Mouse (Mus musculus): ENCODE results near the gene Gm20388. TPM values are rescaled to one million over a fixed set of nuclear protein-coding genes. Genes with fewer than 3 reads are reported as not detected.

Gene Gm20388
- polyA plus RNA-seq, 1 experiment from 2014 or later: not detected

DNA sequence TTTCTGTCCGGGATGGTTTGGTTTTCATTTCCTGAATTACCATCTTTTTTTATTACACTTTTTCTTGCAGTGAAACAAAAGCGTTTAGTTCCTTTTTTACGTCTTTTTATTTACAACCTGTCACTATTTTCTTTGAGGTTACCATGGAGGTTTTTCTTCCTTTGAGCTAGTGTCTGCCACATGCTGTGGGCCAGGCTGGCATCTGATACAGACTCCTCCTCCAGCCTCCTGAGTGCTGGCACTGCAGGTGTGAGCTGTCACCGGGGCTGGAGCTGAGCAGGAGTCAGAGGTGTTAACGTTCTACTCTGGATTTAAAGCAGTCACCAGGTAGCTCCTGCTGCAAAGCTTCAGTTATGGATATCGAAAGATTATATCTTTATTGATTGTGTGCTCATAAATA, 2962.5 kb downstream of the Gm20388 start:
- 44% methylated on average over 6 of the region's 6 CpGs for WGBS (ENCODE audit: insufficient replicate concordance)
- no peak overlapping the region for H3K4me2 ChIP-seq
- DNase-seq: no peak
- 0 out of 2 replicates have a peak, but pooled peaks cover 2% of the 10 kb centered on the region for H3K27me3 ChIP-seq
- no peak for ATAC-seq (ENCODE audit: low read depth)
- no peak overlapping the region for H3K9ac ChIP-seq
- no peak overlapping the region for H3K4me3 ChIP-seq (replicated peaks)
- no peaks in the 10 kb centered on the region for H3K36me3 ChIP-seq
- peaks cover 22% of the 10 kb centered on the region for H3K4me1 ChIP-seq (replicated peaks)
- no peaks in the 10 kb centered on the region for H3K9me3 ChIP-seq (replicated peaks)
- no peak overlapping the region for H3K27ac ChIP-seq

DNA sequence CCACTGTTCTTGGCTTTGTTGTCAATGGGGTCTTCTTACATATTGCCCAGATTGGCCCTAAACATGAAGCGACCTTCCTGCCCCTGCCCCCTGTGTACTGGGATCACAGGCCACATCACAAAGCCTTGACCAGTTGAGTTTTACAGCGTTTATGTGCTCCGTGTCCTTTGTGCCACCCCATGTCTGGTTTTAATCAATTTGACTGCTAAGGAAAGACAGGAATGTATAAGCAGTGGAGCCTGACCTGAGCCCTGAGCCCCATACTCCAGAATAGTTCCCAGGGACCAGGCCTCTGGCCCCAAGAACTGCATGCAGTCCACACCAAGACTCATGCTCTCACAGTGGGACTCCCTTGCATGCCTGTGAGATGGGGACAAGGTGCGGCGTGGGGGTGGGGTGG, 2964.5 kb downstream of the Gm20388 start:
- Histone ChIP-seq H3K36me3 (no peaks in the 10 kb centered on the region), H3K27ac (no peak overlapping the region), H3K4me1 (replicated peaks) (peaks cover 17% of the 10 kb centered on the region), H3K4me3 (replicated peaks) (no peak overlapping the region), H3K9ac (no peak overlapping the region), H3K27me3 (no peaks in the 10 kb centered on the region), H3K4me2 (no peak overlapping the region), H3K9me3 (replicated peaks) (no peaks in the 10 kb centered on the region)
- ATAC-seq (ENCODE audit: low read depth): no peak
- DNase-seq: no peak
- 78% methylated on average over 5 of the region's 5 CpGs for WGBS (ENCODE audit: insufficient replicate concordance)

DNA sequence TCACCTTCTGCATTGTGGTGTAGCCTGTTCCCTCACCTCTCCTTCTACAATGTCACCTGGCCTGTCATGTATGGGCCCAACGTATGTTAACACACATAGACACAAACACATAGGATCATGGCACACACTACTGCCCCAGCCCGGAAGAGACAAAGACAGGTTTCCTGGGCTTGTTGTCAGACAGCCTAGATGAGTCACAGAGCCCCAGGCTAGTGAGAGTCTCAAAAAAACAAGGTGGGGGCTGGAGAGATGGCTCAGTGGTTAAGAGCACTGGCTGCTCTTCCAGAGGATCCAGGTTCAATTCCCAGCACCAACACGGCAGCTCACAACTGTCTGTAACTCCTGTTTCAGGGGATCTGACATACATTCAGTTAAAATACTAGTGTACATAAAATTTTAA, 2967.6 kb downstream of the Gm20388 start:
- ATAC-seq (ENCODE audit: low read depth): no peak

DNA sequence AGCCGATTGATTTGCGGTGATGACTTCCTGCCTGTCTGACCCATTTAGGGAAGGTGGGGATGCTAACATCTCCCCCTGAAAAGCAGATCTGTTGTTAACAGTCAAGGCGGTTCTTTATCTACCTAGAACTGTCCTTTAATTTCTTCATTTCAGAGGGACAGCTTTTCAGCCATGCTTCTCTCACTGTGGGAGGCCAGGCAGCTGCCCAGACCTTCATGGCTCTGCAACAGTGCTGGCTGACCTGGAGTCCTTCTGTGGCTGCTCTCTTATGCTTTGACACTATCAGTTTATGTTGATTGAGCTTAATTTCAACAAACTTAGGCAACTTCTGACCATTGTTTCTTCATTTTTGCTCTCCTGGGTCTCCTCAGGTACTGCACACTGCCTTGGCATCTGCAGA, 2969.7 kb downstream of the Gm20388 start:
- 61% methylated on average over 3 of the region's 3 CpGs for WGBS (ENCODE audit: insufficient replicate concordance)
- DNase-seq: no peak
- Histone ChIP-seq H3K27ac (no peak overlapping the region), H3K9me3 (replicated peaks) (no peaks in the 10 kb centered on the region), H3K36me3 (peaks cover 35% of the 10 kb centered on the region), H3K27me3 (no peaks in the 10 kb centered on the region), H3K4me3 (replicated peaks) (no peak overlapping the region), H3K4me2 (no peak overlapping the region), H3K9ac (no peak overlapping the region), H3K4me1 (replicated peaks) (no peaks in the 10 kb centered on the region)
- no peak for ATAC-seq (ENCODE audit: low read depth)

More for the DNA sequence above, 2967.6 kb downstream of the Gm20388 start:
- Histone ChIP-seq H3K27me3 (no peaks in the 10 kb centered on the region), H3K9ac (no peak overlapping the region), H3K4me3 (replicated peaks) (no peak overlapping the region), H3K9me3 (replicated peaks) (no peaks in the 10 kb centered on the region), H3K27ac (no peak overlapping the region), H3K4me2 (no peak overlapping the region), H3K4me1 (replicated peaks) (no peaks in the 10 kb centered on the region), H3K36me3 (peaks cover 15% of the 10 kb centered on the region)
- no peak for DNase-seq
- 64% methylated on average over 3 of the region's 3 CpGs for WGBS (ENCODE audit: insufficient replicate concordance)

DNA sequence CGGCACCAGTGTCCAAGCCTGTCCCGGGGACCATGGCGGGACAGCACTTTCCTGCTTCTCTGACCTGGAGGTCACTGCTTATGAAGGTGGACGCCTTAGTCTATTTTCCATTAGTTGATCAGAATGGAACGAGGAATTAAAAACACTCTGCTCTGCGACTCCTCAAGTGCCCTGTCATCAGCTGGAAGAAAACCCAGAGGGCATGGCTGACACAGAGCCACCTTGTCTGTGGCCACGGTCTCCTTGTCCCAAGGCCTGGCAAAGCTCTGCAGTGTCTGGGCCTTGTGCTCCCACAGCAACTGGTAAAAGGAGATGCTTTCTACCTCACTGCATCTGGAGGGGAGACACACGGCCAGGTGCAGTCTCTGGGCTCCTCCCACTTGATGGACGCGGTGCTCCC, 2973.0 kb downstream of the Gm20388 start:
- Histone ChIP-seq H3K4me3 (replicated peaks) (no peak overlapping the region), H3K4me2 (no peak overlapping the region), H3K9me3 (replicated peaks) (no peaks in the 10 kb centered on the region), H3K27me3 (no peaks in the 10 kb centered on the region), H3K36me3 (peaks cover 68% of the 10 kb centered on the region), H3K27ac (no peak overlapping the region), H3K4me1 (replicated peaks) (no peaks in the 10 kb centered on the region), H3K9ac (no peak overlapping the region)
- 88% methylated on average over 10 of the region's 10 CpGs for WGBS (ENCODE audit: insufficient replicate concordance)
- ATAC-seq (ENCODE audit: low read depth) (no peak), DNase-seq (no peak)

DNA sequence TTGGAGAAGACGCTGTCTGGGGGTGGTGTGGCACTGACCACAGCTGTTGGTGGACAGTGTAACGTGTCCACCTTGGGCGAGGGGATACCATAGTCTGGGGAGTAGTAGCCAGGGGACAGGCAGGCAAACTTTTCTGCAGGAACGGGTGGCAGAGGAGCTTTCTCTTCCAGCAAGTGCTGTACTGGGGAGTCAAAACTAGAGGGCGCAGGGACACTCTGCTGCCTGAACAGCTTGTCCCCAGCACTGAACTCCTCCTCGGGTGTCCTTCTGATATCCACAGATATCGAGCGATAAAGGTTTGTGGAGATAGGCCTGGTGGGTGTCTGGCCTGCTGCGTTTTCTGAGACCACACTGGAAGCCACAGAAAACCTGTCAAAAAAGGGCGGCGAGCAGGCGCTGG, 2980.8 kb downstream of the Gm20388 start:
- no peak overlapping the region for H3K4me2 ChIP-seq
- H3K9me3 ChIP-seq (replicated peaks): no peaks in the 10 kb centered on the region
- peaks cover 99% of the 10 kb centered on the region for H3K36me3 ChIP-seq
- H3K27me3 ChIP-seq: no peaks in the 10 kb centered on the region
- WGBS (ENCODE audit: insufficient replicate concordance): 80% methylated on average over 12 of the region's 12 CpGs
- H3K27ac ChIP-seq: no peak overlapping the region
- H3K9ac ChIP-seq: no peak overlapping the region
- no peak for ATAC-seq (ENCODE audit: low read depth)
- H3K4me3 ChIP-seq (replicated peaks): no peak overlapping the region
- H3K4me1 ChIP-seq (replicated peaks): no peaks in the 10 kb centered on the region
- no peak for DNase-seq

DNA sequence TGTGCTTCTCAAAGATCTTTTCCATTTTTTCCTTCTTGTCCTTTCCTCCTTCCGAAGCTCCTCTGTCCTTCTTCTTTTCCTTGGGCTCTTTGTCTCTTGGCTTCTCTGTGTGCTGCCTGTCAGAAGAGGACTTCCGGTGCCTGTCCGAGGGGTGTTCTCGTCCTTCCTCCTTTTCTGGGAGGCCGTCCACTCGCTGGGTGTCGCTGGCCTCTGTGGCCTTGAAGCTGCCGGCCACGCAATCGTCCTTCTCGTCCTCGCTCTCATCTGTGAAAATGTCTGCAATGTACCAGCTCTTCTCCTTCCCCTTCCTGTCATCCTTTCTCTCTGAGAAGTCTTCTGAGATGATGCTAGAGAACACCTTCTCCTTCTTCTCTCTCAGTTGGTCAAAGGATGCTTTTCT, 2982.8 kb downstream of the Gm20388 start:
- no peak overlapping the region for H3K9ac ChIP-seq
- H3K4me2 ChIP-seq: no peak overlapping the region
- ATAC-seq (ENCODE audit: low read depth): no peak
- H3K4me1 ChIP-seq (replicated peaks): peaks cover 2% of the 10 kb centered on the region
- no peak overlapping the region for H3K4me3 ChIP-seq (replicated peaks)
- WGBS (ENCODE audit: insufficient replicate concordance): 81% methylated on average over 12 of the region's 12 CpGs
- H3K36me3 ChIP-seq: peaks cover 99% of the 10 kb centered on the region
- no peak overlapping the region for H3K27ac ChIP-seq
- no peaks in the 10 kb centered on the region for H3K9me3 ChIP-seq (replicated peaks)
- DNase-seq: no peak
- H3K27me3 ChIP-seq: no peaks in the 10 kb centered on the region

DNA sequence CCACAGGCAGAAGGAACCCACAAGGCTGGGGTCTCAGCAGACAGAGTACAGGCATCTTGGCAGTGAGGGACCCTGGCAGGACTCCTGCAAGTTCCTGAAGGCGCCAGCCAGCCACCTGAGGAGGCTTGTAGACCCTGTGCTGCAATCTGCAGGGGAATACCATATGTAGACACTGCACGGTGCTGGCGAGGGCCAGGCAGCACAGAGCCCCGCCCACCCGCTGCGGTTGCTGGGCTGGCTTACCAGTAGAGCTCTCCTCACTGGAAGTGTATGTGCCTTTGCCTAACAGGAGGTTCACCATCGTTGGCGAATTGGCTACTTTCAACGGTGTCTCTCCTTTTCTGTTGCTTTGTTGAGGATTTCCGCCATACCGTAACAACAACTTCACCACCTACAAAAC, 2985.7 kb downstream of the Gm20388 start:
- ATAC-seq (ENCODE audit: low read depth) (no peak), DNase-seq (no peak)
- H3K36me3 ChIP-seq: peaks cover 92% of the 10 kb centered on the region

DNA sequence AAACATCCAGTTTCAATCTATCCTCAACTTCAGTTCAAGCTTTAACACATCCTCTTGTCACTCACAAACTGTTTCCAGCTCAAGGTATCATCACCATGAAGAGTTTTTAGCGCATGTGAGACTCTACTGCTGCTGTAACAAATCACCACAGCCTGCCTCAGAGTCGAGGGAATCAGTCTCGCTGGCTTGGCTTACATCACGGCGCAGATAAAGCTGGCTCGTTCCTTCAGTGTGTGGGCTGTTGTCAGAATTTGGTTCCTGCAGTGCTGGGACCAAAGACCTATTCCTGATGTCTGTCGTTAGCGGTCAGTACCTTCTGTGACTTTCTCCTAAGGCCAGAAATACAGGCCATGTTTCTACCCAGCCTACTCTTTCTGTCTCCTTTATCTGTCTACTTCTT, 2986.6 kb downstream of the Gm20388 start:
- Histone ChIP-seq H3K9ac (no peak overlapping the region), H3K27ac (no peak overlapping the region; the same call in 1 of the 2 replicates), H3K36me3 (peaks cover 83% of the 10 kb centered on the region), H3K27me3 (no peaks in the 10 kb centered on the region), H3K4me1 (replicated peaks) (peaks cover 5% of the 10 kb centered on the region), H3K4me2 (no peak overlapping the region), H3K4me3 (replicated peaks) (no peak overlapping the region), H3K9me3 (replicated peaks) (no peaks in the 10 kb centered on the region)
- no peak for ATAC-seq (ENCODE audit: low read depth)
- no peak for DNase-seq
- 83% methylated on average over 8 of the region's 8 CpGs for WGBS (ENCODE audit: insufficient replicate concordance)

More for the DNA sequence above, 2985.7 kb downstream of the Gm20388 start:
- Histone ChIP-seq H3K9ac (no peak overlapping the region), H3K27ac (no peak overlapping the region), H3K4me2 (no peak overlapping the region), H3K27me3 (no peaks in the 10 kb centered on the region), H3K9me3 (replicated peaks) (no peaks in the 10 kb centered on the region), H3K4me1 (replicated peaks) (peaks cover 5% of the 10 kb centered on the region), H3K4me3 (replicated peaks) (no peak overlapping the region)
- 91% methylated on average over 11 of the region's 11 CpGs for WGBS (ENCODE audit: insufficient replicate concordance)

DNA sequence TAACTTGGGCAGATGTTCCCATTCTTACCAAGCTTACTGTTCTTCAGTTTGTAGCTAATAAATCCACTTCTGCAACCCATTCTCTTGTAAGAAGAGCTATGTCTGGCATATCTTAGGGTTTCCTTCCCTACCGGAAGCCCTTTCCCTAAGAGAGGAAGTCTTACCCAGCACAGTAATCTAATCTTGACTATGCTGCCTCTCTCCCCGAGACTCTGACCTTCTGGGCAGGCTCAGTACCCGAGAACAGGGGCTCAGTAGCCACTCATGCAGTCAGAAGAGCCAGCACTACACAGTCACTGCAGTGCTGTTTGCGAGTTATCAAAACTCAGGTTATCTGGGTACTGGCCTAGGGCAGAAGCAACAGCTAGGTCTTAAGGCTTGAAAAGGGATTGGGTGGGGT, 2987.4 kb downstream of the Gm20388 start:
- peak; percentile 25; the same call in 1 of the 2 replicates for ATAC-seq (ENCODE audit: low read depth)
- Histone ChIP-seq H3K4me3 (replicated peaks) (no peak overlapping the region), H3K27ac (no peak overlapping the region), H3K4me2 (no peak overlapping the region), H3K4me1 (replicated peaks) (peaks cover 5% of the 10 kb centered on the region), H3K9me3 (replicated peaks) (no peaks in the 10 kb centered on the region), H3K36me3 (peaks cover 75% of the 10 kb centered on the region), H3K27me3 (no peaks in the 10 kb centered on the region), H3K9ac (no peak overlapping the region)
- 52% methylated on average over 4 of the region's 4 CpGs for WGBS (ENCODE audit: insufficient replicate concordance)
- DNase-seq: no peak

DNA sequence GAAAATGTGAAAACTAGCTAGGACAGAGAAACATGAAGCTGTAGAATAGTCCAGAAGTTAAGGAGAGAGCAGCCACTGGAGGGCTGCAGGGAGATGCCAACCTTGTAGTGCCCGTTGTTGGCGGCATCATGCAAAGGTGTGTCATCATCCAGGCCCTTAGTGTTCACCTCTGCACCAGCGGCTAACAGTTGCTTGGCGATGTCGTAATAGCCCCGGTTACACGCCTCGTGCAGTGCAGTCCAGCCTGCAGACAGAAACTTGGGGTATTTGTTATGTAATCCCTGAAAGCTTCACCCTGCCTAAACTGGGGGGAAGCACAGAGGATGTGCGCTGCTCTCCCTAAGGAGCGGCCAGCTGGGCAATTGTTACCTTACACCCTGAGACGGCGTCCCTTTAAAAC, 2987.8 kb downstream of the Gm20388 start:
- Histone ChIP-seq H3K9ac (no peak overlapping the region), H3K27me3 (no peaks in the 10 kb centered on the region), H3K27ac (no peak overlapping the region), H3K4me1 (replicated peaks) (peaks cover 5% of the 10 kb centered on the region), H3K36me3 (peaks cover 71% of the 10 kb centered on the region), H3K4me3 (replicated peaks) (no peak overlapping the region), H3K9me3 (replicated peaks) (no peaks in the 10 kb centered on the region), H3K4me2 (no peak overlapping the region)
- DNase-seq (no peak), ATAC-seq (ENCODE audit: low read depth) (no peak)
- WGBS (ENCODE audit: insufficient replicate concordance): 80% methylated on average over 12 of the region's 12 CpGs

DNA sequence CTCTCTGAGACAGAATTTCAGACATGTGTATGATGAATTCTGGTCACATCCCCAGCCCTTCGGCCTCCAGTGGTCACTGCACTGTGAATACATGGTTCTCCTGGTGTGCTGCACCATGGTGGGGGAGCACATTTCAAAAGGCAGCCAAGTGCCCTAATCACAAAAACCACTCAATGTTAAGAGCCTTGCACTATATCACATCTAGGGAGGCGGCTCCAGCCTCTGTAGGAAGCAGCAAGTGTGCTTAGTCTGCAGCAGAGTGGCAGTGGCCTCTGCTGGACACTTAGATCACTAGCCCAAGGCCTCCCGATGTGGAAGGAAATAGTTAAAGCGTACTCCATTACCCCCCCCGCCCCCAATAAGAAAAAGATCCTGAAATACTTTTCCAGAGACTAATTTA, 2988.4 kb downstream of the Gm20388 start:
- Histone ChIP-seq H3K4me2 (no peak overlapping the region), H3K9ac (no peak overlapping the region), H3K4me1 (replicated peaks) (peaks cover 10% of the 10 kb centered on the region), H3K36me3 (peaks cover 69% of the 10 kb centered on the region), H3K27ac (no peak overlapping the region), H3K9me3 (replicated peaks) (no peaks in the 10 kb centered on the region), H3K27me3 (no peaks in the 10 kb centered on the region), H3K4me3 (replicated peaks) (no peak overlapping the region)
- WGBS (ENCODE audit: insufficient replicate concordance): 74% methylated on average over 5 of the region's 5 CpGs
- DNase-seq (no peak), ATAC-seq (ENCODE audit: low read depth) (no peak)

Data from liver, embryonic 13.5 days (tissue).